In genomic region chr4:15534739-15535138, GRCm38 (mm10) we compare ENCODE assay signal across 19 mouse cellular contexts.
DNase-seq lines count a peak whose midpoint lies in the region; ATAC-seq and TF ChIP-seq lines count a peak whose summit lies in the region.
"Had no signal": no experiment of that assay in that cellular context is flagged by ENCODE, and none has a peak within 500 bp of the region (broad histone marks: within the 10 kb centered on the region; RNA-seq: fewer than 3 reads in every experiment).

No protein-coding gene starts in this region.

- no peaks in the 10 kb centered on the region for H3K27me3 ChIP-seq in kidney, embryonic 15.5 days
- no peaks in the 10 kb centered on the region for H3K27me3 ChIP-seq in kidney, adult 2 months (replicated peaks; ENCODE audit: control insufficient read depth, insufficient read depth, low read length)
- no peaks in the 10 kb centered on the region for H3K27me3 ChIP-seq in hindbrain, embryonic 14.5 days (ENCODE audit: control insufficient read depth, insufficient read depth, low read length)
- no peaks in the 10 kb centered on the region for H3K27me3 ChIP-seq in midbrain, embryonic 14.5 days (ENCODE audit: control insufficient read depth, insufficient read depth, low read length)
- no peaks in the 10 kb centered on the region for H3K27me3 ChIP-seq in heart, embryonic 11.5 days (ENCODE audit: control insufficient read depth, insufficient read depth, low read length)
- H3K27me3 ChIP-seq: forebrain, embryonic 13.5 days; limb, embryonic 13.5 days; lung, embryonic 15.5 days; midbrain, embryonic 12.5 days had no signal

- TF ChIP-seq POLR2A in kidney, adult 2 months (IDR thresholded peaks at IDR 0.05; ENCODE audit: low read depth, low read length): no peak

- no peak overlapping the region for H3K4me3 ChIP-seq in kidney, embryonic 15.5 days (replicated peaks)
- no peak overlapping the region for H3K4me3 ChIP-seq in kidney, adult 2 months (ENCODE audit: insufficient read depth, low read depth, low read length)
- no peak overlapping the region for H3K4me3 ChIP-seq in hindbrain, embryonic 14.5 days (replicated peaks; ENCODE audit: low read length)
- H3K4me3 ChIP-seq in midbrain, embryonic 14.5 days (replicated peaks; ENCODE audit: low read depth, low read length): no peak overlapping the region
- no peak overlapping the region for H3K4me3 ChIP-seq in heart, embryonic 11.5 days (ENCODE audit: low read depth, low read length)
- H3K4me3 ChIP-seq: forebrain, embryonic 13.5 days; limb, embryonic 13.5 days; lung, embryonic 15.5 days; midbrain, embryonic 12.5 days had no signal

- no peak for DNase-seq in kidney, adult 2 months
- DNase-seq in hindbrain, embryonic 14.5 days (ENCODE audit: low spot score): no peak
- DNase-seq in midbrain, embryonic 14.5 days: peak; percentile 3
- peak; percentile 12 for DNase-seq in retina, embryonic 14.5 days (ENCODE audit: low spot score)
- DNase-seq in layer of hippocampus, adult 9-11 months: no peak
- DNase-seq: adrenal gland, postnatal 36 days; cerebellum, adult 11-12 months; cerebellum, postnatal 25 days; gastrocnemius, postnatal 36 days; heart, postnatal 14 days; lung, postnatal 4 days had no signal

- H3K9ac ChIP-seq in kidney, embryonic 15.5 days: no peak overlapping the region
- no peak overlapping the region for H3K9ac ChIP-seq in hindbrain, embryonic 14.5 days
- no peak overlapping the region for H3K9ac ChIP-seq in midbrain, embryonic 14.5 days (replicated peaks; ENCODE audit: low read length)
- H3K9ac ChIP-seq in heart, embryonic 11.5 days (ENCODE audit: low read depth, low read length): no peak overlapping the region
- H3K9ac ChIP-seq: forebrain, embryonic 13.5 days; limb, embryonic 13.5 days; liver, embryonic 14.5 days; lung, embryonic 15.5 days; midbrain, embryonic 12.5 days had no signal

- H3K9me3 ChIP-seq in kidney, embryonic 15.5 days (replicated peaks): no peaks in the 10 kb centered on the region
- H3K9me3 ChIP-seq in hindbrain, embryonic 14.5 days (ENCODE audit: control insufficient read depth, low read length): no peaks in the 10 kb centered on the region
- H3K9me3 ChIP-seq in midbrain, embryonic 14.5 days (ENCODE audit: control insufficient read depth, low read length): no peaks in the 10 kb centered on the region
- no peaks in the 10 kb centered on the region for H3K9me3 ChIP-seq in heart, embryonic 11.5 days (replicated peaks; ENCODE audit: control insufficient read depth, low read length)
- H3K9me3 ChIP-seq: forebrain, embryonic 13.5 days; limb, embryonic 13.5 days; lung, embryonic 15.5 days; midbrain, embryonic 12.5 days had no signal

- H3K36me3 ChIP-seq in kidney, embryonic 15.5 days: no peaks in the 10 kb centered on the region
- H3K36me3 ChIP-seq in kidney, adult 2 months (ENCODE audit: control insufficient read depth, insufficient read depth, low read length): no peaks in the 10 kb centered on the region
- no peaks in the 10 kb centered on the region for H3K36me3 ChIP-seq in hindbrain, embryonic 14.5 days (replicated peaks; ENCODE audit: control insufficient read depth, insufficient read depth)
- no peaks in the 10 kb centered on the region for H3K36me3 ChIP-seq in midbrain, embryonic 14.5 days (ENCODE audit: control insufficient read depth, insufficient read depth, low read length)
- no peaks in the 10 kb centered on the region for H3K36me3 ChIP-seq in heart, embryonic 11.5 days (ENCODE audit: control insufficient read depth, insufficient read depth, low read length)
- H3K36me3 ChIP-seq: limb, embryonic 13.5 days; lung, embryonic 15.5 days; midbrain, embryonic 12.5 days had no signal

- WGBS in kidney, embryonic 15.5 days: 17% methylated on average over 1 of the region's 1 CpGs
- WGBS in kidney, adult 2 months: 36% methylated on average over 1 of the region's 1 CpGs
- WGBS in hindbrain, embryonic 14.5 days: 44% methylated on average over 1 of the region's 1 CpGs
- 68% methylated on average over 1 of the region's 1 CpGs for WGBS in midbrain, embryonic 14.5 days
- 44% methylated on average over 1 of the region's 1 CpGs for WGBS in heart, embryonic 11.5 days (ENCODE audit: insufficient replicate concordance)

- ATAC-seq in kidney, embryonic 15.5 days (replicated peaks; ENCODE audit: low FRiP score): 0 out of 2 replicates have a peak, but pooled peaks have one; percentile 46
- peak; percentile 51 for ATAC-seq in hindbrain, embryonic 14.5 days (ENCODE audit: low FRiP score)
- no peak for ATAC-seq in midbrain, embryonic 14.5 days (ENCODE audit: low FRiP score, low TSS enrichment)
- no peak for ATAC-seq in heart, embryonic 11.5 days (replicated peaks; ENCODE audit: insufficient number of reproducible peaks, low FRiP score, low TSS enrichment)
- ATAC-seq: forebrain, embryonic 13.5 days had no signal

- no peak overlapping the region for H3K27ac ChIP-seq in kidney, embryonic 15.5 days
- H3K27ac ChIP-seq in kidney, adult 2 months (ENCODE audit: insufficient read depth, low read depth, low read length): no peak overlapping the region
- no peak overlapping the region for H3K27ac ChIP-seq in hindbrain, embryonic 14.5 days
- H3K27ac ChIP-seq in midbrain, embryonic 14.5 days (replicated peaks; ENCODE audit: low read depth, low read length): no peak overlapping the region
- H3K27ac ChIP-seq in heart, embryonic 11.5 days (ENCODE audit: low read depth, low read length): no peak overlapping the region
- H3K27ac ChIP-seq: forebrain, embryonic 13.5 days; limb, embryonic 13.5 days; liver, embryonic 14.5 days; lung, embryonic 15.5 days; midbrain, embryonic 12.5 days; stomach, postnatal 0 days had no signal

- no peak for TF ChIP-seq CTCF in kidney, adult 2 months (conservative IDR thresholded peaks at IDR 0.05; ENCODE audit: insufficient read depth, insufficient read length, low read depth, low read length)

- no peak overlapping the region for H3K4me2 ChIP-seq in kidney, embryonic 15.5 days
- H3K4me2 ChIP-seq in hindbrain, embryonic 14.5 days (replicated peaks): no peak overlapping the region
- H3K4me2 ChIP-seq in midbrain, embryonic 14.5 days (ENCODE audit: low read length): no peak overlapping the region
- H3K4me2 ChIP-seq in heart, embryonic 11.5 days: no peak overlapping the region
- H3K4me2 ChIP-seq: forebrain, embryonic 13.5 days; limb, embryonic 13.5 days; lung, embryonic 15.5 days; midbrain, embryonic 12.5 days had no signal

- H3K4me1 ChIP-seq in kidney, embryonic 15.5 days: no peaks in the 10 kb centered on the region
- no peaks in the 10 kb centered on the region for H3K4me1 ChIP-seq in kidney, adult 2 months (ENCODE audit: control insufficient read depth, insufficient read depth, low read length)
- no peaks in the 10 kb centered on the region for H3K4me1 ChIP-seq in hindbrain, embryonic 14.5 days (replicated peaks; ENCODE audit: control insufficient read depth, insufficient read depth, low read length)
- no peaks in the 10 kb centered on the region for H3K4me1 ChIP-seq in midbrain, embryonic 14.5 days (ENCODE audit: control insufficient read depth, insufficient read depth, low read length)
- H3K4me1 ChIP-seq in heart, embryonic 11.5 days (ENCODE audit: control insufficient read depth, insufficient read depth, low read length): no peaks in the 10 kb centered on the region
- H3K4me1 ChIP-seq: forebrain, embryonic 13.5 days; limb, embryonic 13.5 days; lung, embryonic 15.5 days; midbrain, embryonic 12.5 days had no signal

Comparison
In these comparisons a context has a peak if more than half of its experiments do, and no peak if none do; other contexts are left out.
1. ATAC-seq: peak in kidney, embryonic 15.5 days (single experiment) and hindbrain, embryonic 14.5 days (single experiment); none in midbrain, embryonic 14.5 days (single experiment) and heart, embryonic 11.5 days (single experiment).
2. DNase-seq: peak in midbrain, embryonic 14.5 days (single experiment) and retina, embryonic 14.5 days (single experiment); none in kidney, adult 2 months (single experiment), hindbrain, embryonic 14.5 days (single experiment) and layer of hippocampus, adult 9-11 months (single experiment).